Mouse (Mus musculus): ENCODE data around the gene Olfr229.
"Not testable (repeated sequence)": the region's sequence is repeated elsewhere in the genome, so short reads cannot be mapped to it uniquely, and the experiment has no call there.

The Olfr229 gene

DNA sequence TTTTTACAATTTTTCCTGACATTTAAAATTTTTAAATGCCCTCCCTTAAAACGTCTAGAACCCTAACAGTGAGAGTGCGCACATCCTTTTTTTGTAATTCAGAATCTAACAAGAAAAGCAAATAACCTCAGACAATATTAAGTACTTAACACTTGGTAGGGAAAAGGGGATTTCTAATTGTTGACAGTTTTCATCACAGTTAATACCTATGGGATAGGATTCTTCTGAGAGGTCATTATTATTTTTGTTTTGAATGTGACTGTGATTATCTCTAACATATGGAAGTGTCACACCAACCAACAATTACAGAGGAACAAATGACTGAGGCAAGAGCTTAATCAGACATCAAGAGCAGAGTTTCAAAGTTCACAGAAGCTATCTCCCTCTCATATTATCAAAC is at the start of gene Olfr229:
TSS of gene Olfr229 (plus strand) at position 301 of the 400 bp plus-strand sequence.
- DNase-seq (ENCODE audit: low spot score in 2 of 2): no peak

DNA sequence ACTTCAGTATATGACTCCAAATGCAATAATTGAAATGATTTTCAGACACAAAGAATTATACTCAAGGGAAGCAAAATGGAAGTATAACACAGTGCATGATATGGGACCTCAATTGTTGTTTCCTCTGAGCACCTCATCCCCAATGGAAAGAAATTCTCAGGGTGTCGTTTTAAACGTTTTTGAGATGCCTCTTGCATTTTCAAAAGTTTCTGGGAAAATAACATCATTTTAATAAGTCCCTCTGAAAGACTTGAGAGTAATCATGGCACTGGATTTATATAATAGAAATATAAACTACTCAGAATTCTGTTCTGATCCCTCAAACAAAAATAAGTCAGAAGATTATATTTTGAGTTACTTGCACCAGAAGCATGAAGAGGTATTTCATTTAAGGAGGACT is 41.0 kb upstream of the Olfr229 start, which contains the start of gene Olfr972:
TSS of gene Olfr972 (plus strand) at position 301 of the 400 bp plus-strand sequence.
- no peak for DNase-seq (ENCODE audit: low spot score in 2 of 2)

DNA sequence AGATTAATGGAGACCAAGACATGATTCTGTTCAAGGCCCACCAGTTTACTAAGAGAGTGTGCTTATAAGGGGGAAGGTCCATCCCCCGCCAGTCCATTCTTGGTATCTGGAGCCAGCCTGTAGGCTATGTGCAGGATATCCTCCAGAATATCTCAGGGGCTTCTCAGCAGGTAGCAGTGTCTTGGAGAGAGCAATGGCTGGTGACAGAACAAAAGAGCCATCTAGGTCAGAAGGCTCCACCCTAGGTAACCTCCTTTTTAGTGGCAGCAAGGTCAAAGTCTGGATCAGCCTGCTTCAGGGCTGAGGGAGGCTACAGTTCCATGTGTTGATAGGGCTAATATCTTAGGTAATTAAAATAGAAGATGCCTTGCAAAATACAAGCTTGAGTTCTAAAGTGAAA is 35.1 kb upstream of the Olfr229 start:
- DNase-seq (ENCODE audit: low spot score in 2 of 2): not testable (repeated sequence)

DNA sequence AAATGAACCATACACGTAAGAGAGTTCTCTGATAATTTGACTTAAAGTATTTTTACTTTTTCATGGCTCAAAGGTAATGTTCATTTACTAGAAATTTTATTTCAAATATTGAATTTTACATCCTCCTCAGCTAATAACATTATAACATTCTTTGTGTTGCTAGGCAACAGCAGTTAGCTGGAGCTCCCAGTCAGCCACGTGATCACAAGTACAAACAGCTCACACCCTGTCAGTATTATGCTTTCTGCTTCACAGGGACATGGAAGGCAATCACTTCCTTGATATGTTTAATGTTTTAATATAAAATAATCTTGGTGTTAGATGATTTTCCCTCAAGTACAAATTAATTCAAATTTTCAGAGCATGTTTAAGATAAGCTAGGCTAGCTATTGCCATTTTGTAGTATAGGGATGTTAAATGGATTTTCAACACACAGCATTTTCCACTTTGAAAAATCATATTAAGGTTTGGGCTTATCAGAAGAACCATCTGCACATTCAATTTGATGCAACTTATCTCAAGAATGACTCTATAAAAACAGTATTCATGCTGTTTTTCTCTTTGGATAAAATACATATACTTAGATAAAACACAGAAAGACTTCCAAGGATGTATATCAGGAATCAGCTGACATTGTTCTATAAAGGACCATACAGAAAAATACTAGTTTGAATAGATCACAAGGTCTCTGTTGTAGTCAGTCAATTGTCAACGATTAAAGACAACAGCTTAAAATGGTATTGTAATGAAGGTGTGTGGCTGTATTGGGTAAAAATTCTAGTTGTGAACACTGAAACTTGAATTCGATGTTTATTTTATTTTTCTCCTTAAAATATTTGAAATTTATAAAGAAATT is 29.4 kb upstream of the Olfr229 start:
- not testable (repeated sequence) for DNase-seq (ENCODE audit: low spot score in 2 of 2)

DNA sequence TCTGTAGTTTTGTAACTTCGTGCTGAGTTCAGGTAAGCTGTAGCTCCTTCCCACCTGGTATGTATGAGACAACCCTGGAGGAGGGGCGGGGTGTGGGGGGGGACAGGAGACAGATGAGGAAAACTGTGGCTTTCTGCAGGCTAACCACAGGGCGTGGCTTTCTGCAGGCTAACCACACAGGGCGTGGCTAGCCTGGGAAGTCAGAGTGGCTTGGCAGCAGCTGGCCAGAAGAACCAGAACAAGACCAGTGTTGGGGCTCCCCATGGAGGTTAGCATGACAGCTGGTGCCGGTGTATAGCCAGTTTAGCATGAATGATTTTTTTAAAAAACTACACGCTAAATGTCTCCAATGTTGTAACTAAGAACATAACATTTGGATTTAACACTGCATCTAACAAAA is 2.0 kb upstream of the Olfr229 start:
- no peak for DNase-seq (ENCODE audit: low spot score in 2 of 2)

DNA sequence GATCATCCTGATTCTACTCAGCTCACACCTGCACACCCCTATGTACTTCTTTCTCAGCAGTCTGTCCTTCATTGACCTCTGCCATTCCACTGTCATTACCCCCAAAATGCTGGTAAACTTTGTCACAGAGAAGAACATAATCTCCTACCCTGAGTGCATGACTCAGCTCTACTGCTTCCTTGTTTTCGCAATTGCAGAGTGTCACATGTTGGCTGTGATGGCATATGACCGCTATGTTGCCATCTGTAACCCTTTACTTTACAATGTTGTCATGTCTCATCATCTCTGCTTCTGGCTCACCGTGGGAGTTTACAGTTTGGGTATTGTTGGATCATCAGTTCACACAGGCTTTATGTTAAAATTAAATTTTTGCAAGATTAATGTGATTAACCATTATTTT is 2.8 kb downstream of the Olfr229 start:
- DNase-seq (ENCODE audit: low spot score in 2 of 2): no peak

DNA sequence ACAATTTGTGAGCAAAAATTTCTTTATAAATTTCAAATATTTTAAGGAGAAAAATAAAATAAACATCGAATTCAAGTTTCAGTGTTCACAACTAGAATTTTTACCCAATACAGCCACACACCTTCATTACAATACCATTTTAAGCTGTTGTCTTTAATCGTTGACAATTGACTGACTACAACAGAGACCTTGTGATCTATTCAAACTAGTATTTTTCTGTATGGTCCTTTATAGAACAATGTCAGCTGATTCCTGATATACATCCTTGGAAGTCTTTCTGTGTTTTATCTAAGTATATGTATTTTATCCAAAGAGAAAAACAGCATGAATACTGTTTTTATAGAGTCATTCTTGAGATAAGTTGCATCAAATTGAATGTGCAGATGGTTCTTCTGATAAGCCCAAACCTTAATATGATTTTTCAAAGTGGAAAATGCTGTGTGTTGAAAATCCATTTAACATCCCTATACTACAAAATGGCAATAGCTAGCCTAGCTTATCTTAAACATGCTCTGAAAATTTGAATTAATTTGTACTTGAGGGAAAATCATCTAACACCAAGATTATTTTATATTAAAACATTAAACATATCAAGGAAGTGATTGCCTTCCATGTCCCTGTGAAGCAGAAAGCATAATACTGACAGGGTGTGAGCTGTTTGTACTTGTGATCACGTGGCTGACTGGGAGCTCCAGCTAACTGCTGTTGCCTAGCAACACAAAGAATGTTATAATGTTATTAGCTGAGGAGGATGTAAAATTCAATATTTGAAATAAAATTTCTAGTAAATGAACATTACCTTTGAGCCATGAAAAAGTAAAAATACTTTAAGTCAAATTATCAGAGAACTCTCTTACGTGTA is 21.1 kb downstream of the Olfr229 start:
- DNase-seq (ENCODE audit: low spot score in 2 of 2): not testable (repeated sequence)

DNA sequence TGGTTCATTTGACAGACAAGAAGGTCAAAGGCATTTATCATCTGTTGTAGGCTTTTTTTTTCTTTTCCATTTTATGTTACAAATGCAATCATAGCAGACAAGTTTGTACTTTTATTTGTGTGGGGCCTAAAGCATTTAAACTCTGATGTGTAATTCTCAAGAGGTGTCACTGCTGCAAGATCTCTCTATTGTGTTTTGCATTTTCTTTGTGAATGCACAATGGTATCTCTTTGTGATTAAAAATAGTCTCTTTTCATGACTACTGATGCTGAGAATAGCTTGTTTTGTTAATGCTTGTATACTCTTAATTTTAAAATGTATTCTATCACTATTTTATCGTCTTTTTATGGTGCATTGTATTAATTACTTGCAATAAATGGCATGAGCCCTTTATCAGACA is 21.7 kb downstream of the Olfr229 start:
- DNase-seq (ENCODE audit: low spot score in 2 of 2): not testable (repeated sequence)

DNA sequence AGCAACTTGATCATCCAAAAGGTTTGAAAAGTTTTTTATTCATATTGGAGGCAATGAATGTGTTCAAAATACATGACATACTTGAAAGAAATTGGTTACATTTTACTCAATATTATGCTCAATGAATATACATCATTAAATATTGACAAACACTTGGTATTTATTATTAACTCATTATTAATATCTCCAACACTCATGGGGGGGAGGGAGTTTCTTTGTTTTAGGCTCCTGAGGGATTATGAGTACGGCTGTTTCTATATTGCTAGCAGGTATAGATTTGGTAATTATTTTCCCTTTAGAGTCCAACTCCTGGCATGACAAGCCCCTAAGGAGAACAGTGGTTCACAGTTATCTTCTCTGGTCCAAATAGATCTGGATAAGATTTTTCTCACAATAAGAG is 30.1 kb downstream of the Olfr229 start, which contains the start of gene Olfr974:
TSS of gene Olfr974 (plus strand) at position 301 of the 400 bp plus-strand sequence.
- no peak for DNase-seq (ENCODE audit: low spot score in 2 of 2)

DNA sequence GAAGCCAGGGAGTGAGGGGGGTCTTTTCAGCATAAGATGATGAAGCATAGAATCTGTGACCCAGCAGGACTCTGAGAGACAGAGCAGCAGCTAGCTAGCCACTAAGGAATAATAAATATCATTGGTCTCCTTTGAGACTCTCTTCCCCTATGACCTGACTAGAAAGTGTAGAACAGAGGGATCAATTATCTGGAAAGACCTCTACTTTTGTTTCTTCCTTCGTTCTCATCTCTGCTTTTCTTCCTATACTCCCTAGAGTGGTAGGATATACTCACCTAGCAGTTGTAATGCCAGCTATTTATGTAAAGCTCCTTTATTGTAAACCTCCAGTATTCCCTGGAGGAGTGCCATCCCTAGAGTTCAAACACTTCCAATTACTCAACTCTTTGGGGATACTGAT is 44.8 kb downstream of the Olfr229 start, which contains the start of gene Olfr975:
TSS of gene Olfr975 (minus strand) at position 101 of the 400 bp plus-strand sequence.
- DNase-seq (ENCODE audit: low spot score in 2 of 2): no peak

DNA sequence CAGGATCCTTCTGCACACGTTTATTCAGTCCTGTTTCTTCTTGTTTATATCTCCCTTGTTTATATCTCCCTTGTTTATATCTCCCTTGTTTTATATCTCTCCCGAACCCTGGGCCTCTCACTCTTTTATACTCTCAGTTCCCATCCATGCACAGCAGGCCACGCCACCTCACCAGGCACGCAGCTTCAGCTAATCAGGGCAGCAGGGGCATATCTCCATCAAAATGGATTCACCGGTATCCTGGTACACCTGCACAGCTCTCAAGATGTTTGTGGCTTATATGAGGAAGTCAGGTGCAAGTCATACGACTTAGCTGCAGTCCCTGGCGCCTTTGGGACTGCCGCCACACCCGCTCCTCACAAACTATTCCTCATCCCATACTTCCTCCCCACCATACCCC is 53.9 kb downstream of the Olfr229 start, which contains the start of gene Olfr976:
TSS of gene Olfr976 (minus strand) at position 101 of the 400 bp plus-strand sequence.
- not testable (repeated sequence) for DNase-seq (ENCODE audit: low spot score in 2 of 2)

All from right cerebral cortex, postnatal 10 days (tissue).